Mouse (Mus musculus) embryonic facial prominence, embryonic 12.5 days (tissue): ENCODE data around the gene Antxrl. TPM values are rescaled to one million over a fixed set of nuclear protein-coding genes. Genes with fewer than 3 reads are reported as not detected.

ENCODE experiments used
- ATAC-seq: fragments of 200-750 bp; cut with Nextera tagmentation; 2 replicates; pipeline ENCODE4 v1.8.0; 2017; ENCODE audit not compliant: insufficient number of reproducible peaks, insufficient read depth, low FRiP score, low TSS enrichment
- H3K27ac ChIP-seq: fragments of 300-500 bp; sonication (generic); 2 replicates; pipeline ENCODE4 v1.5.1; 2016; ENCODE audit warnings: mild to moderate bottlenecking
- H3K27me3 ChIP-seq: fragments of 300-500 bp; sonication (generic); 2 replicates; pipeline ENCODE4 v1.6.1; 2016; ENCODE audit warnings: mild to moderate bottlenecking, moderate library complexity
- H3K36me3 ChIP-seq: fragments of 300-500 bp; sonication (generic); 2 replicates; pipeline ENCODE4 v1.6.1; 2016; ENCODE audit warnings: mild to moderate bottlenecking
- H3K4me1 ChIP-seq: fragments of 300-500 bp; sonication (generic); 2 replicates; pipeline ENCODE4 v1.6.1; 2016
- H3K4me2 ChIP-seq: fragments of 300-500 bp; sonication (generic); replicated peaks from 2 replicates; pipeline ENCODE4 v1.6.1; 2016; ENCODE audit warnings: mild to moderate bottlenecking, moderate library complexity
- H3K4me3 ChIP-seq: fragments of 300-500 bp; sonication (generic); 2 replicates; pipeline ENCODE4 v1.5.1; 2016; ENCODE audit warnings: mild to moderate bottlenecking
- H3K9ac ChIP-seq: fragments of 300-500 bp; sonication (generic); 2 replicates; pipeline ENCODE4 v1.6.1; 2016; ENCODE audit warnings: mild to moderate bottlenecking, moderate library complexity
- H3K9me3 ChIP-seq: fragments of 300-500 bp; sonication (generic); 2 replicates; pipeline ENCODE4 v1.6.1; 2016; ENCODE audit warnings: mild to moderate bottlenecking, moderate library complexity
- WGBS: fragments of 180-500 bp; shearing (Covaris S2); methylation state at CpG from one replicate; pipeline ENCODE4 v1.1.7; 2016; 5-methylcytosine and 5-hydroxymethylcytosine counted together
- polyA plus RNA-seq: library from polyadenylated mRNA; unstranded; fragments of >200 nt; fragmentation: Nextera tagmentation; extraction: Ambion mirVana; gene quantifications from 2 replicates; pipeline ENCODE4 v1.2.1, GENCODE M21; 2016

Gene Antxrl
- polyA plus RNA-seq, 1 experiment from 2014 or later: not detected

DNA sequence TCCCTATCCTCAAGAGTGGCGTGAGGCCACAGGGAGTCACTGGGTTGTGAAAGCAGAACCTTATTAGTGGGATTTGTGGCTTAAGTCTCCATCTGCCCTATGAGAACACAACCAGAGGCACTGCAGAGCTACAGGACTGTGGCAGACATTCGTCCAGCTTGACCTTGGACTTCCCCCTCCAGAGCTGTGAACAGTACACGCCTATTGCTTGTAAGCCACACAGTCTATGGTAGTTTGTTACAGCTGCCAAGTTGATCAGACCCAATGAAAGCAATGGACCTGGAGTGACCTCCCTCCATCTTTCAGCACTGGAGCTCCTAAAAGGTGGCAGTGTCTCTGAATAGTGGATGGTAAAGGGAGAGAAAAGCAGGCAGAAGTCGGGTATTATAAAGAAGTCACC is 25.8 kb downstream of the Antxrl start:
- 0 out of 2 replicates have a peak, but pooled peaks cover 4% of the 10 kb centered on the region for H3K27me3 ChIP-seq
- 64% methylated on average over 4 of the region's 4 CpGs for WGBS
- no peaks in the 10 kb centered on the region for H3K9me3 ChIP-seq
- H3K4me3 ChIP-seq: no peak overlapping the region
- H3K4me2 ChIP-seq: no peak overlapping the region
- no peak overlapping the region for H3K27ac ChIP-seq
- H3K9ac ChIP-seq: no peak overlapping the region
- no peaks in the 10 kb centered on the region for H3K4me1 ChIP-seq
- no peak for ATAC-seq
- H3K36me3 ChIP-seq: no peaks in the 10 kb centered on the region

DNA sequence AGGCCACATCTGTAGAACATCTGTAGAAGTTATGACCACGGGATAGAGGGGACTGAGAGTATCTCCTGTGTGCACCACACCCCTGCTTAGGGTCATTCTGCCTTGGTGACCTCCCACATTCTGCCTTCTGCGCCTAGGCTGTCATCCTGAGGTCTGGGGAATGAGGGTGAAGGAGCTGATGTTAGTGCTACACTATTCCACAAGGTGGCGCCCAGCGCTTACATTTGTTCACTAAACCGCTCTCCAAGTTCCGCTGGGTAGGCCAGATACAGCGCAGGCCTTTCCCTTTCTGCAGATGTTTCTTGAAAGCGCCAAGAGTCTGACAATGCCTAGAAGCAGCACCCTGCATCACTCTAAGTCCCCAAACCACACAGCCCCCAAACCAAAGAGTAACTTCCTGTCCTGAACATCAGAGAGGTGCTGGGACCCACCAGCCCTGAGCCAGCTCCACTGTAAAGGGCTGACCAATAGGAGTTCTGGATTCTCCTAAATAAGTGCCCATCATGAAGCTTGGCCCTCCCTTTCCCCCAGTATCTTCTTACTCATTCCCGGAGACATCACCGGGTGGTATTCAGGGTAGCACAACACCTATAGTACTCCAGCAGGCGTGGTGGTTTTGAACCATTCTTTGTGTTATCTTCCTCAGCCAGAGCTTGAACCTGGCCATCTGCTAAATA is 28.0 kb downstream of the Antxrl start:
- ATAC-seq: peak; percentile 45; the same call in 1 of the 2 replicates
- Histone ChIP-seq H3K36me3 (no peaks in the 10 kb centered on the region), H3K27ac (no peak overlapping the region), H3K9ac (no peak overlapping the region), H3K4me3 (no peak overlapping the region), H3K9me3 (no peaks in the 10 kb centered on the region), H3K4me1 (no peaks in the 10 kb centered on the region), H3K27me3 (0 out of 2 replicates have a peak, but pooled peaks cover 4% of the 10 kb centered on the region), H3K4me2 (no peak overlapping the region)
- 9% methylated on average over 11 of the region's 11 CpGs for WGBS

DNA sequence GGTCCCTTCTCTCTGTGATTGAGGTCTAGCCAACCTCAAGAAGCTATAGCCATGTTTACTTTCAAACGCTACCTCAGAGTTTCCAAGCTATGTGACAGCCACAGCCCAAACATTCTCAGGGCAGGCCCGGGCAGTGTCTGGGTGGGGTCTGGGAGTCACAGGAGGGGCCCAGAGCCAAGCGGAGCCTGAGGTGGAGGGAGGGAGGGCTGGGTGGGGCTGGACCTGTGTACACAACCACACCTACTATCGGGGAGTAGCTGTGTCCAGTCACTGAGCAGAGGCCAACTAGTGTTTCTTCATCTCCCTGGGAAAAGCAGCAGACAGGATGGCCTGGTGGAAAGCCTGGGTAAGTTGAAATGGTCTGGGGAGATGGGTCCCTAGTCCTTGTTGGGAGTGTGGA is 33.2 kb downstream of the Antxrl start, which contains the start of gene Anxa8:
Anxa8 (plus strand) TSS at position 251 of the 400 bp plus-strand sequence.
- H3K4me3 ChIP-seq: no peak within 1 kb of the TSS
- H3K27ac ChIP-seq: no peak within 1 kb of the TSS
- H3K4me1 ChIP-seq: no peaks in the 10 kb centered on the region
- H3K36me3 ChIP-seq: no peaks in the 10 kb centered on the region
- no peak within 1 kb of the TSS for H3K4me2 ChIP-seq
- H3K9me3 ChIP-seq: no peaks in the 10 kb centered on the region
- H3K27me3 ChIP-seq: no peaks in the 10 kb centered on the region
- H3K9ac ChIP-seq: no peak within 1 kb of the TSS
- 73% methylated on average over 4 of the region's 4 CpGs for WGBS
- ATAC-seq: no peak

DNA sequence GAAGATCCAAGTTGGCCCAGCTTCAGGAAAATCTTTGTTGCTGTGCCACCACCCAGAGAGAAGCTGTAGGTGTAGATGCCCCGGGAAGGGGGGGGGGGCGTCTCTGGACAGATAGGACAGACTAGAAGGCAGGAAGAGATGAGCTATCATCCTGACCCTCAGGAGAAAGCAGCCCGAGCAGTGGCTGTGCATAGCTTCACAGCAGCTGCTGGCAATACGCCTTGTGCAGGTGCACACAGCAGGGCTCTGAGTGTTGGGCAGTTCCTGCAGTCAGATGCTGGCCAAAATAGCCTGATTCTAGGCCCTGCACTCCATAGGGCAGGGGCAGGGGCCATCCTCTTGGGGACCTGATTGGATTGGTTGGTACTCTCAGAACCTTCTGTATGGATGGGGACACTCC is 34.3 kb downstream of the Antxrl start:
- 75% methylated on average over 4 of the region's 4 CpGs for WGBS
- ATAC-seq: no peak
- H3K27me3 ChIP-seq: no peaks in the 10 kb centered on the region
- H3K4me2 ChIP-seq: no peak overlapping the region
- H3K4me3 ChIP-seq: no peak overlapping the region
- no peaks in the 10 kb centered on the region for H3K9me3 ChIP-seq
- H3K4me1 ChIP-seq: no peaks in the 10 kb centered on the region
- H3K36me3 ChIP-seq: no peaks in the 10 kb centered on the region
- H3K27ac ChIP-seq: no peak overlapping the region
- H3K9ac ChIP-seq: no peak overlapping the region

DNA sequence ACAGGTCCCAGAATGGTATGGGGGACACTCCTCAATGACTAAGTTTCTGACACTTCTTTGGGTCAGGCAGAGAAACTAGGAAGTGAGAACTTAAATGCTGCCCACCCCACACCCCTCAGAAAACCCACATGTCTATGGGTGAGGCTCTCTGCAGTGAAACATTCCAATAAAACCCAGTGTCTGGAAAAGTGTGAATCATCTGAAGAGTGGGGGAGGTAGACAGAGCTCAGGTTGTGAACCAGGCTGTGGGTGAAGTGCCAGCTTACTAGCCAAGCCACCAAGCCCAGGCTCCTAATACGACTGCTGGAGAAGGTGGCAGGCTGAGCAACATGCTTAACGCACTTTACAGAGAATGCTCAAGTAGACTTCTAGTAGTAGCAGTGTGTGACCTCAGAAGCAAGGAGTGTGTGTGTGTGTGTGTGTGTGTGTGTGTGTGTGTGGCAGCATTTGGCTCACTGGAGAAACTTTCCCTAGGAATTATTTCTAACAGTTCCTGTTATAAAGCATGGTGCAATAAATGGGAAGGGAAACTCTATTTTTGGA is 35.4 kb downstream of the Antxrl start:
- H3K27me3 ChIP-seq: no peaks in the 10 kb centered on the region
- H3K4me3 ChIP-seq: no peak overlapping the region
- H3K4me2 ChIP-seq: no peak overlapping the region
- H3K9ac ChIP-seq: no peak overlapping the region
- no peaks in the 10 kb centered on the region for H3K36me3 ChIP-seq
- H3K9me3 ChIP-seq: no peaks in the 10 kb centered on the region
- no peak overlapping the region for H3K27ac ChIP-seq
- no peak for ATAC-seq
- WGBS: 82% methylated on average over 2 of the region's 2 CpGs
- no peaks in the 10 kb centered on the region for H3K4me1 ChIP-seq

DNA sequence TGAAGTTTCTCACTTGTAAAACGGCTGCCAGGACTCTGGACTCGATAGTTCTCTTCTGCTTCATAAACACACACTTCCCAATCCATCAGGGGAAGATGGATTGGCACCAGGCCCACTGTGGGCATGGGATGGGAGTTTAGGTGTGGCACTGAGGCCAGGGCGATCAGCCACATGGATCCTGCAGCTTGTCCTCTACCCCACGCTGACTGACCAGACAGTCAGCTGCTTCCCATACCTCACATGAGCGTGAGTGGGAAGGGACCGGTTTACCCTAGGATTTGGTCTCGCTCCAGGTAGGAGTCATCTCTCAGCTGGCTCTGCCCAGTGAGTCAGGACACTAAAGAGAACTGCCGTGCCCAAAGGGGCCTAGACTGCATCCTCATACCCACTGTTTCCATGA is 37.3 kb downstream of the Antxrl start:
- no peak overlapping the region for H3K9ac ChIP-seq
- no peaks in the 10 kb centered on the region for H3K36me3 ChIP-seq
- no peaks in the 10 kb centered on the region for H3K9me3 ChIP-seq
- no peaks in the 10 kb centered on the region for H3K4me1 ChIP-seq
- no peak overlapping the region for H3K4me3 ChIP-seq
- ATAC-seq: no peak
- WGBS: 87% methylated on average over 8 of the region's 8 CpGs
- no peak overlapping the region for H3K4me2 ChIP-seq
- no peak overlapping the region for H3K27ac ChIP-seq
- H3K27me3 ChIP-seq: no peaks in the 10 kb centered on the region

DNA sequence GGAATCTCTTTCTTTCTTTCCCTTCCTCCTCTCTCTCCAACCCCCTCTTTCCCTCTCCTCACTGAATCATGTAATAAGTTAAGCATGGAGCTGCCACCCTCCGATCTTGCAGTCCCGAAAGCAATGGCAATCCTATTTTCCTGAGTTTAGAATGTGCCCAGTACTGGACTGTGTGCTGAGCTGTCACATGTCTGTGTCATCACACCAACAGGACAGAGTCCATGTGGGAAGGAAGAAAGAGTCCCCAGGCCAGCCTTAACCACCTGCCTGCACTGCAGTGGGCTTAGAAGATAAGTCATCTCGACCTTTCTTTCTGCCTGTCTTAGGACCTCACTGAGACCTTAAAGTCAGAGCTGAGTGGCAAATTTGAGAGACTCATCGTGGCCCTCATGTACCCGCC is 39.0 kb downstream of the Antxrl start:
- Histone ChIP-seq H3K9me3 (no peaks in the 10 kb centered on the region), H3K9ac (no peak overlapping the region), H3K4me3 (no peak overlapping the region), H3K36me3 (no peaks in the 10 kb centered on the region), H3K27ac (no peak overlapping the region), H3K27me3 (no peaks in the 10 kb centered on the region), H3K4me1 (no peaks in the 10 kb centered on the region), H3K4me2 (no peak overlapping the region)
- no peak for ATAC-seq
- 75% methylated on average over 5 of the region's 5 CpGs for WGBS

DNA sequence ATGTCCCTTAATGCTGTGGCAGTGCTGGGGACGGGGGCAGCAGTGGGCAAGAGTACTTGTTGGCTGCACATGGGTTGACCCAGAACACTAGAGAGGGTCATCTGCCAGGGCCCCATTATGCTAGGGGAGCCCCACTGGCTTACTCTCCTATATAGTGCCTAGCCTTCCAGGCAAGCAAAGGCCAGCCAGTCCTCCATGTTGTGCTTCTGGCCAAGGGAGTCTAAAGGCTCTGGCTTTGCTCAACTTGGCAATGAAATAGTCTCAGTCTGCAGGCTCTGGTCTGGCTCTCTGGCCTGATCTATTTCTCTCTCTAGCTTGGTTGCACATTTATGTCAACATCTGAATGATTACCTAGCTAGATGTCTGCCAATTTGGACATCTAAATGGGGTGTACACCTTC is 40.3 kb downstream of the Antxrl start:
- no peak for ATAC-seq
- no peak overlapping the region for H3K4me3 ChIP-seq
- no peak overlapping the region for H3K27ac ChIP-seq
- H3K9me3 ChIP-seq: no peaks in the 10 kb centered on the region
- 75% methylated on average over 1 of the region's 1 CpGs for WGBS
- no peak overlapping the region for H3K9ac ChIP-seq
- H3K36me3 ChIP-seq: no peaks in the 10 kb centered on the region
- H3K27me3 ChIP-seq: no peaks in the 10 kb centered on the region
- H3K4me2 ChIP-seq: no peak overlapping the region
- H3K4me1 ChIP-seq: no peaks in the 10 kb centered on the region

DNA sequence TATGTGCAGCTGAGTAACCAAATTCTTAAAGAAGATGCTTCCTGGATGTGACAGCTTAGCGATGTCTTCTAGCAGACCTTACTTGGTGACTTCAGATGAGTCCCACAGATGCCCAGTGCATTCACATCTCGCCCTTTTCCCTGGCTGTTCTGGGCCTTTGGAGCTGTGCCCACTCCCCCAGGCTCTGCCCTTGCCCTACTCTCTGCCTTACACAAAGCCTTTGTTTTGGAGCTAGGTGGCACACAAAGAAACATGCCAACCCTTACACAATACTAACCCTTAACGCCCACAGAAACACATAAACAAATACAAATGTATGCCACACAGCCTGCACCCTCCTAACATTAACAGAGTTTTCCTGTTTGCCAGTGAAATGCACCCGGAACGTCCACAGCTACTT is 43.7 kb downstream of the Antxrl start:
- no peak for ATAC-seq
- WGBS: 77% methylated on average over 5 of the region's 5 CpGs
- Histone ChIP-seq H3K4me1 (no peaks in the 10 kb centered on the region), H3K4me3 (no peak overlapping the region), H3K9ac (no peak overlapping the region), H3K27me3 (no peaks in the 10 kb centered on the region), H3K9me3 (no peaks in the 10 kb centered on the region), H3K27ac (no peak overlapping the region), H3K36me3 (no peaks in the 10 kb centered on the region), H3K4me2 (no peak overlapping the region)

DNA sequence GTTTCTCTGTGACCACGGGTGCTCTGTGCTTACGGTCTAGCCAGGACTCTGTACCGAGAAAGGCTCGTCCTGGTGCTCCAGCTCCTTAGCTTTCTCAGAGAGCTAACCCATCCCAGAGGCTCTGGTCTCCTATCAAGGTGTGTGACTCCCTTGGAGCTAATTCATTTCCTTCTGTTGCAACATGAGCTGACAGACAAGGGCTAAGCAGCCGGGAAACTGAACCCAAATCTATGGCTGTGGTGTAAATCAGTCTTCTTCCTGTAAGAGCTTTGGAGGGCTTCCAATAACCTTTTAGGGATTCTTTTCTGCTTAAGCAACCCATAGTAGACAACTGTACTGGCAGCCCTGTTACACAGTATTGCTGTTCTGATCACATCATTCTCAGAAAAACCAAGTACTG is 50.1 kb downstream of the Antxrl start, which contains the start of gene A630023A22Rik:
A630023A22Rik (minus strand) TSS at position 154 of the 400 bp plus-strand sequence.
- no peak within 1 kb of the TSS for H3K9ac ChIP-seq
- no peaks in the 10 kb centered on the region for H3K36me3 ChIP-seq
- H3K9me3 ChIP-seq: no peaks in the 10 kb centered on the region
- no peak within 1 kb of the TSS for H3K4me3 ChIP-seq
- H3K4me1 ChIP-seq: no peaks in the 10 kb centered on the region
- no peak within 1 kb of the TSS for H3K27ac ChIP-seq
- no peaks in the 10 kb centered on the region for H3K27me3 ChIP-seq
- WGBS: 71% methylated on average over 5 of the region's 5 CpGs
- no peak within 1 kb of the TSS for H3K4me2 ChIP-seq
- no peak for ATAC-seq

DNA sequence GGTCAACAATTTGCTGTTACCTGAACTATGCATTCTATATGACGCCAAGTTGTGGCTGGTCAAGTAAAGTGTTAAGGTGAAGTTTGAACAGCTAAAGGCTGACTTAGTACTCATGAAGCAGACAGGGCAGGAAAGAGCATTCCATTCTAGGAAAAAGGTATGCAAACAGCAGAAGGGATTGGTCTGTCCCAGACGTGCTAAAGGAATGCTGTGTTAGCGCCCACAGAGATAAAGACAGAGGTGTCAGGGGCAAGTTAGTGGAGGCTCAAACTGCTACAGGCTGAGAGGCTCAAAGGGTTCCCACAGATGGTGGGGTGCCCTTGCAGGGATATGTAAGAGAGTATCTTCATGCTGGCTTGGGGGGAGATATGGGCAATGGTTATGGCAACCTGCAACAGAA is 51.3 kb downstream of the Antxrl start:
- Histone ChIP-seq H3K4me1 (no peaks in the 10 kb centered on the region), H3K27me3 (no peaks in the 10 kb centered on the region), H3K9ac (no peak overlapping the region), H3K27ac (no peak overlapping the region), H3K4me3 (no peak overlapping the region), H3K36me3 (no peaks in the 10 kb centered on the region), H3K4me2 (no peak overlapping the region), H3K9me3 (no peaks in the 10 kb centered on the region)
- 68% methylated on average over 3 of the region's 3 CpGs for WGBS
- no peak for ATAC-seq

DNA sequence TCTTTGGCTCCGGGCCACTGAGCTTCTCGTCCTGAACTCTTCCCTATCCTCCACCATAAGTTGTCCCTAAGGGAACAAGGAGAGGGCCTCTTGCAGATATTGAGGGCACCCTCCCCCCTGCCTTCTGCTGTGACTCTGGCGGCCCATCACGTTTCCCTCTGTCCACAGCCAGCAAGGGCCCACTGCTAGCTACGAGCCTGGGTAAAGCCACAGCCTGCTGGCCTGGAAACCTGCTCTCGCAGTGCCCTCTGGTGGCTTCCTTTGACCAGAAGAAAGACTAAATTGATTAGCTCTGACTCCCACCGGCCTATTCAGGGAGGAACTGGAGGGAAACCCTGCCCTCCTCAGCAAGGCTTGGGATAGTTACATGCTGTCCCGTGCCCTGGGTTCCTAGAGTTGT is 52.4 kb downstream of the Antxrl start:
- no peaks in the 10 kb centered on the region for H3K4me1 ChIP-seq
- no peak overlapping the region for H3K4me2 ChIP-seq
- no peaks in the 10 kb centered on the region for H3K36me3 ChIP-seq
- no peaks in the 10 kb centered on the region for H3K9me3 ChIP-seq
- WGBS: 23% methylated on average over 8 of the region's 8 CpGs
- H3K9ac ChIP-seq: no peak overlapping the region
- no peaks in the 10 kb centered on the region for H3K27me3 ChIP-seq
- no peak overlapping the region for H3K27ac ChIP-seq
- H3K4me3 ChIP-seq: no peak overlapping the region
- no peak for ATAC-seq
